22 mouse cellular contexts compared by ENCODE assay signal in the genomic region with DNA sequence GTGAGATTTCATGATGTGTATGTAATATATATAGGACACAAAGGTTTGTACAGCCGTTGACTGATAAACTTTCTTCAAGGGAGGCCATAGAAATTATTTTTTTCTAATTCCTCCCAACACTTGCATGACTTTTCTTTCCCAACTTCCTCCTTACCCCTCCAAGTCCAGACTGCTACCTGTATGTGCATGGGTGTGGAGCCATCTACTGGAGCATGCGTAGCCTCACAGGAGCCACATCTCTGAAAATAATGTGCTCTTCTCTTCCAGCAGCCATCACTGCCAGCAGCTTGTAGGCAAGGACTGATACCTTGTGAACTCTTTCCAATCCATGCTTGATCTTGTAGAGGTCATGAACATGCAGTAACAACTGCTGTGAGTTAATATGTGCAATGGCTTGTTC. TPM values are rescaled to one million over a fixed set of nuclear protein-coding genes. Genes with fewer than 3 reads are reported as not detected.
DNase-seq lines count a peak whose midpoint lies in the region; ATAC-seq and TF ChIP-seq lines count a peak whose summit lies in the region.
"Not testable (repeated sequence)": the region's sequence is repeated elsewhere in the genome, so short reads cannot be mapped to it uniquely, and the experiment has no call there.
"Had no signal": no experiment of that assay in that cellular context is flagged by ENCODE, and none has a peak within 500 bp of the region (broad histone marks: within the 10 kb centered on the region; RNA-seq: fewer than 3 reads in every experiment).

No protein-coding gene starts in this region.

- H3K4me1 ChIP-seq in kidney, postnatal 0 days (replicated peaks; ENCODE audit: insufficient read depth, low read length) = not testable (repeated sequence)

- 71% methylated on average over 2 of the region's 2 CpGs for WGBS in kidney, postnatal 0 days

- H3K9ac ChIP-seq in kidney, postnatal 0 days (ENCODE audit: low read depth, low read length) = not testable (repeated sequence)

- H3K27me3 ChIP-seq in kidney, postnatal 0 days (ENCODE audit: insufficient read depth, low read length) = not testable (repeated sequence)

- not testable (repeated sequence) for H3K27ac ChIP-seq in gastrocnemius, adult 2 months; kidney, postnatal 0 days; left cerebral cortex, adult 2 months

- not testable (repeated sequence) for H3K4me2 ChIP-seq in kidney, postnatal 0 days (ENCODE audit: low read length)

- intact Hi-C loops in gastrocnemius, adult 2 months (cut with DNase I) = not testable (repeated sequence)
- intact Hi-C loops in left cerebral cortex, adult 2 months (cut with DNase I) = loop anchor here (5.0 kb wide), 1 partner anchor 293 kb away; no protein-coding TSS in a partner anchor

- ATAC-seq in kidney, postnatal 0 days (replicated peaks; ENCODE audit: low FRiP score, low read depth) = not testable (repeated sequence)
- peak; percentile 97 for ATAC-seq in neutrophil, adult 5-6 weeks (ENCODE audit: extremely low read depth, insufficient number of reproducible peaks, low FRiP score, poor library complexity, severe bottlenecking)

- H3K36me3 ChIP-seq in kidney, postnatal 0 days (ENCODE audit: insufficient read depth, low read length) = not testable (repeated sequence)

- not testable (repeated sequence) for H3K9me3 ChIP-seq in kidney, postnatal 0 days (replicated peaks; ENCODE audit: low read length)

- H3K4me3 ChIP-seq in gastrocnemius, adult 2 months; kidney, postnatal 0 days (replicated peaks; ENCODE audit: low read depth, low read length); left cerebral cortex, adult 2 months: not testable (repeated sequence)

- peak; percentile 13; the same call in 1 of the 2 replicates for TF ChIP-seq CTCF in gastrocnemius, adult 2 months (IDR thresholded peaks at IDR 0.05)
- peak; percentile 38; the same call in 1 of the 2 replicates for TF ChIP-seq CTCF in kidney, postnatal 0 days (IDR thresholded peaks at IDR 0.05; ENCODE audit: low read depth)
- peak; percentile 50 for TF ChIP-seq CTCF in left cerebral cortex, adult 2 months (IDR thresholded peaks at IDR 0.05)

- DNase-seq in ES-CJ7 (ENCODE audit: low read depth, low spot score) (peak; percentile 43), R1 (ENCODE audit: low read depth, low spot score) (peak; percentile 34)
- not testable (repeated sequence) for DNase-seq in gastrocnemius, adult 2 months; kidney, postnatal 0 days (ENCODE audit: low spot score); left cerebral cortex, adult 2 months (ENCODE audit: extremely low spot score in 1 of 2, low spot score in 2 of 2)
- DNase-seq in lung, postnatal 25 days (ENCODE audit: low spot score) = peak; percentile 27

RNA-seq across cellular contexts. Expression of a gene that starts 12.2 kb away (rescaled TPM):
- total RNA-seq in gastrocnemius, adult 2 months (2021) = not detected
- polyA plus RNA-seq in kidney, postnatal 0 days (2015; fragmentation: Nextera tagmentation; extraction: Ambion mirVana) = not detected in 2 replicates
- total RNA-seq in left cerebral cortex, adult 2 months (2021) = not detected
- 0.58 and 2.1 TPM in 2 replicates for total RNA-seq in neutrophil, adult 5-6 weeks (2017)
- total RNA-seq: adrenal gland, postnatal 36 days; gastrocnemius, adult 8-10 months; heart, postnatal 25 days; left cerebral cortex, adult 8-10 months had no signal
- polyA plus RNA-seq: CD4-positive, CD25-positive, alpha-beta regulatory T cell, adult 4 months; embryonic facial prominence, embryonic 10.5 days; forebrain, embryonic 11.5 days; heart, embryonic 13.5 days; hindbrain, embryonic 14.5 days; intestine, embryonic 14.5 days; kidney, embryonic 15.5 days; limb, embryonic 11.5 days; liver, embryonic 12.5 days; lung, embryonic 16.5 days; midbrain, embryonic 16.5 days had no signal

RNA-seq across cellular contexts. Expression of a gene that starts 44.8 kb away (rescaled TPM):
- total RNA-seq in gastrocnemius, adult 2 months (2021) = not detected
- 5.3 and 6.5 TPM in 2 replicates for polyA plus RNA-seq in kidney, postnatal 0 days (2015; fragmentation: Nextera tagmentation; extraction: Ambion mirVana)
- total RNA-seq in left cerebral cortex, adult 2 months (2021) = not detected
- total RNA-seq in neutrophil, adult 5-6 weeks (2017) = 29.6 and 30.4 TPM in 2 replicates
- total RNA-seq: left cerebral cortex, adult 8-10 months had no signal
- polyA plus RNA-seq: embryonic facial prominence, embryonic 10.5 days had no signal

Comparison
In these comparisons a context has a peak if more than half of its experiments do, and no peak if none do; other contexts are left out.
1. RNA of a gene that starts 44.8 kb away (total RNA-seq): 29.6 to 30.4 TPM in neutrophil, adult 5-6 weeks; not detected in left cerebral cortex, adult 2 months and not detected in gastrocnemius, adult 2 months; every median in the first group is over 10 times any median in the second.
2. Peak in every context shown above with its lines, with median percentiles within 50 percentile points of each other: CTCF ChIP-seq.